Mouse (Mus musculus): ENCODE results near the gene Crybg2. TPM values are rescaled to one million over a fixed set of nuclear protein-coding genes. Genes with fewer than 3 reads are reported as not detected.

Gene Crybg2
- polyA plus RNA-seq, 1 experiment from 2014 or later = 1.2 TPM

GRCm38 (mm10) chr4:134096120-134096519 is 35.5 kb downstream of the Crybg2 start:
- no peak overlapping the region for H3K9ac ChIP-seq (ENCODE audit: low read depth, low read length)
- no peaks in the 10 kb centered on the region for H3K27me3 ChIP-seq (replicated peaks; ENCODE audit: control insufficient read depth, insufficient read depth, low read length)
- H3K4me1 ChIP-seq (replicated peaks; ENCODE audit: control insufficient read depth, insufficient read depth, low read length) = no peaks in the 10 kb centered on the region
- ATAC-seq (replicated peaks; ENCODE audit: low FRiP score) (no peak), DNase-seq (ENCODE audit: low spot score) (no peak)
- WGBS = 86% methylated on average over 3 of the region's 3 CpGs
- no peaks in the 10 kb centered on the region for H3K36me3 ChIP-seq (ENCODE audit: control insufficient read depth, insufficient read depth, low read length)
- no peak overlapping the region for H3K4me3 ChIP-seq (ENCODE audit: low read depth, low read length)
- no peaks in the 10 kb centered on the region for H3K9me3 ChIP-seq (ENCODE audit: control insufficient read depth, low read length)
- H3K4me2 ChIP-seq = no peak overlapping the region
- no peak overlapping the region for H3K27ac ChIP-seq (ENCODE audit: low read depth, low read length)

- no peaks in the 10 kb centered on the region for H3K27me3 ChIP-seq (replicated peaks; ENCODE audit: control insufficient read depth, insufficient read depth, low read length)
- H3K4me2 ChIP-seq = no peak overlapping the region
- no peak overlapping the region for H3K9ac ChIP-seq (ENCODE audit: low read depth, low read length)
- no peaks in the 10 kb centered on the region for H3K4me1 ChIP-seq (replicated peaks; ENCODE audit: control insufficient read depth, insufficient read depth, low read length)
- ATAC-seq (replicated peaks; ENCODE audit: low FRiP score) (no peak), DNase-seq (ENCODE audit: low spot score) (no peak)
- H3K9me3 ChIP-seq (ENCODE audit: control insufficient read depth, low read length) = no peaks in the 10 kb centered on the region
- H3K36me3 ChIP-seq (ENCODE audit: control insufficient read depth, insufficient read depth, low read length) = no peaks in the 10 kb centered on the region
- WGBS = 44% methylated on average over 5 of the region's 5 CpGs
- no peak overlapping the region for H3K4me3 ChIP-seq (ENCODE audit: low read depth, low read length)
- H3K27ac ChIP-seq (ENCODE audit: low read depth, low read length) = no peak overlapping the region
These were observed 36.5 kb downstream of the Crybg2 start for GRCm38 (mm10) chr4:134097015-134097608.

DNA sequence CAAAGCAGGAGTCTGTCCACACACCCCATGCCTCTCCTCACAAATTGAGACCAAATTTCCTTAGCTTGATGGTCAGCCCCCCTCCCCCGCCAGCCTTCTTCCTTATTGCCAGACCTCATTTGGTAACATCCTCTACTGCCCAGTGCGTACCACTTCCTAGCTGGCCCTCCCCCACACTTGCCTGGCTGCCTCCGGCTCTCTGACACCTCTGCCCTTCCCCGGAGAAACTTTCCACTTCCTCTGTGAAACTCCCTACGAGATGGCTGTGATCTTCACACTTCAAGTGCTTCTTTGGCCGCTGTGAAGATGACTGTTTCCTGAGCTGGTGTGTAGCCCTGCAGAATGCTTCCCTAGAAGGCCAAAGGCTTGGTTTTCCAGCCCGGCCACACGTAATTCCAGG is 38.0 kb downstream of the Crybg2 start:
- no peak overlapping the region for H3K9ac ChIP-seq (ENCODE audit: low read depth, low read length)
- H3K4me3 ChIP-seq (ENCODE audit: low read depth, low read length) = no peak overlapping the region
- H3K9me3 ChIP-seq (ENCODE audit: control insufficient read depth, low read length) = no peaks in the 10 kb centered on the region
- 41% methylated on average over 8 of the region's 8 CpGs for WGBS
- ATAC-seq (replicated peaks; ENCODE audit: low FRiP score) (no peak), DNase-seq (ENCODE audit: low spot score) (no peak)
- no peaks in the 10 kb centered on the region for H3K27me3 ChIP-seq (replicated peaks; ENCODE audit: control insufficient read depth, insufficient read depth, low read length)
- H3K27ac ChIP-seq (ENCODE audit: low read depth, low read length) = no peak overlapping the region
- no peak overlapping the region for H3K4me2 ChIP-seq
- no peaks in the 10 kb centered on the region for H3K36me3 ChIP-seq (ENCODE audit: control insufficient read depth, insufficient read depth, low read length)
- no peaks in the 10 kb centered on the region for H3K4me1 ChIP-seq (replicated peaks; ENCODE audit: control insufficient read depth, insufficient read depth, low read length)

- H3K9ac ChIP-seq (ENCODE audit: low read depth, low read length) = no peak overlapping the region
- WGBS = 85% methylated on average over 4 of the region's 4 CpGs
- H3K27me3 ChIP-seq (replicated peaks; ENCODE audit: control insufficient read depth, insufficient read depth, low read length) = no peaks in the 10 kb centered on the region
- ATAC-seq (replicated peaks; ENCODE audit: low FRiP score) = no peak
- H3K4me1 ChIP-seq (replicated peaks; ENCODE audit: control insufficient read depth, insufficient read depth, low read length) = no peaks in the 10 kb centered on the region
- DNase-seq (ENCODE audit: low spot score) = no peak
- H3K4me3 ChIP-seq (ENCODE audit: low read depth, low read length) = no peak overlapping the region
- no peaks in the 10 kb centered on the region for H3K9me3 ChIP-seq (ENCODE audit: control insufficient read depth, low read length)
- H3K27ac ChIP-seq (ENCODE audit: low read depth, low read length) = no peak overlapping the region
- no peaks in the 10 kb centered on the region for H3K36me3 ChIP-seq (ENCODE audit: control insufficient read depth, insufficient read depth, low read length)
- H3K4me2 ChIP-seq = no peak overlapping the region
These were observed 39.6 kb downstream of the Crybg2 start for GRCm38 (mm10) chr4:134100245-134100644.

DNA sequence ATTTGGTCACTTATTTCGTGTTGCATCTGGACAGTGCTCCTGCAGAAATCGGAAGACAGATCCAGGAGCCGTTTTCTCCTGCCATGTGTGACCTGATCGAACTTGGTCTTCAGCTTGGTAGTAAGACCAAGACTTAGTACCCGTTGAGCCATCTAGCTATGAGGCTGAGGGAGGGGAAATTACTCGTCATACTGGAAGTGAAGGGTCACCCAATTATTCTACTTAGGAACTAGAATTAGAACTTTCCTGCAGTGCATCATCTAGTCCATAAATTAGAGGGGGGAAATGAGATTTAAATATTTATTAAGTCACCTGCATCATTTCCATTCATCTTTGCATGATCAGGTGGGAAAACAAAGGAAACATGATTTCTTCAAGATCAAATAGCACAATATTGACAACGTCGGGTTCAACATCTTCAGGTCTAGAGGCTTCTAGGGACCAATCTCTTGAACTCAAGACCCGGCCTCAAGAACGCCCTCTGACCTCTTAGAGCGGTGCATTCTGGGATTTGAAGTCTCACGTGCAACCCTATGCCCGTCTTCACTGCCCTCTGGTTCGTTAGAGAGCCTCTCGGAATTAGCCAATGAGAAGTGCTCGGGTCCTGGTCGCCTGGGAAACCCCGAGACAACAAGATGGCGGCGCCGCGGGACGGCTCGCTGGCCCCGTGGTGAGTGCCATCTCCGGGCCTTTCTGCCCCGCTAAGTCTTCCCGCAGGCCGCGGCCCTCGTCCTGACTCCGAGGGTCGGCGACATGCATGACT is 41.5 kb downstream of the Crybg2 start, which contains the start of gene Ubxn11:
Ubxn11 (plus strand) TSS at position 592 of the 763 bp plus-strand sequence.
- ATAC-seq (replicated peaks; ENCODE audit: low FRiP score) (peak; percentile 92), DNase-seq (ENCODE audit: low spot score) (peak; percentile 86)
- H3K4me2 ChIP-seq = peak within 1 kb of the TSS; percentile 81
- WGBS = 16% methylated on average over 34 of the region's 34 CpGs
- peaks cover 13% of the 10 kb centered on the region for H3K4me1 ChIP-seq (replicated peaks; ENCODE audit: control insufficient read depth, insufficient read depth, low read length)
- peak within 1 kb of the TSS; percentile 67 for H3K9ac ChIP-seq (ENCODE audit: low read depth, low read length)
- H3K27ac ChIP-seq (ENCODE audit: low read depth, low read length) = 0 out of 2 replicates have a peak within 1 kb of the TSS, but pooled peaks have one; percentile 17
- H3K9me3 ChIP-seq (ENCODE audit: control insufficient read depth, low read length) = no peaks in the 10 kb centered on the region
- H3K4me3 ChIP-seq (ENCODE audit: low read depth, low read length) = peak within 1 kb of the TSS; percentile 68
- H3K27me3 ChIP-seq (replicated peaks; ENCODE audit: control insufficient read depth, insufficient read depth, low read length) = no peaks in the 10 kb centered on the region
- no peaks in the 10 kb centered on the region for H3K36me3 ChIP-seq (ENCODE audit: control insufficient read depth, insufficient read depth, low read length)

DNA sequence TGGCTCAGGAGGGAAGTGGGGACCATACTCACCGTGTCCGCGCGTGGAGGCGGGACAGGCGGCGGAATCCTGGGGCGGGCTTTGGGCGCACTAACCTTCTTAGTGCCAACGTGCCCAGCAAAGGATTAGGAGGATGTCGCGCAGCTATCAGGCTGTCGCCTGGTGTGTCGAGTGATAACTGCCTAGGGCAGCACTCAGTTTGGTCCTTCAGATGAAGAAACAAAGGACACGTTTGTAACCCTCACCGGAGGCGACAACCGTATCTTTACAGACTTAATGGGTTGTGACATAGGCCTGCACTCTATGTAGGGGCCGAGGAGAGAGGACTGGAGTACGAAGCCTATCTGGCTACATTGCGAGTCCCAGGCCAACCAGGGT is 42.1 kb downstream of the Crybg2 start:
- no peaks in the 10 kb centered on the region for H3K9me3 ChIP-seq (ENCODE audit: control insufficient read depth, low read length)
- H3K27me3 ChIP-seq (replicated peaks; ENCODE audit: control insufficient read depth, insufficient read depth, low read length) = no peaks in the 10 kb centered on the region
- ATAC-seq (replicated peaks; ENCODE audit: low FRiP score) (peak; percentile 68), DNase-seq (ENCODE audit: low spot score) (no peak)
- H3K36me3 ChIP-seq (ENCODE audit: control insufficient read depth, insufficient read depth, low read length) = no peaks in the 10 kb centered on the region
- H3K9ac ChIP-seq (ENCODE audit: low read depth, low read length) = peak overlapping the region; percentile 67
- WGBS = 3% methylated on average over 21 of the region's 21 CpGs
- H3K27ac ChIP-seq (ENCODE audit: low read depth, low read length) = 0 out of 2 replicates have a peak overlapping the region, but pooled peaks have one; percentile 17
- peaks cover 14% of the 10 kb centered on the region for H3K4me1 ChIP-seq (replicated peaks; ENCODE audit: control insufficient read depth, insufficient read depth, low read length)
- H3K4me2 ChIP-seq = peak overlapping the region; percentile 81
- peak overlapping the region; percentile 68 for H3K4me3 ChIP-seq (ENCODE audit: low read depth, low read length)

DNA sequence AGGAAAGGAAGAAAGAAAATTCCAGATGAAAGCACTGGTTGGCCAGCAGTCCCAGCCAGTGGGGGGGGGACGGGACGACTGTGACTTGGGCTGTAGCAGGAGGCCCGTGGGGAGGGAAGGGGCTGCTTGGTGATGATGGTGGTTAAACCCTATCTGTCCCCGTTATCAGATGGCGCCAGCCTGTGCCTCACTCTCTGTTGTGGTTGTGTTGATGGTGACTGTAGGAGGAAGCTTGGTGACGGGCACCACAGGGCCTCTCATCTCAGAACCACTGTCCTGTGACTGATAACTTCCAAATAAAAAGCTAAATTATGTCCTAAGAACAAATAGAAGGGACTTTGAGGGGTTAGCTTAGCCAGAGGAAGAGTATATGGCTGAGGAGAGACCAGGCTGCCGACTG is 45.5 kb downstream of the Crybg2 start:
- Histone ChIP-seq H3K9ac (ENCODE audit: low read depth, low read length) (no peak overlapping the region), H3K27me3 (replicated peaks; ENCODE audit: control insufficient read depth, insufficient read depth, low read length) (no peaks in the 10 kb centered on the region), H3K4me3 (ENCODE audit: low read depth, low read length) (no peak overlapping the region), H3K27ac (ENCODE audit: low read depth, low read length) (peak overlapping the region; percentile 59), H3K36me3 (ENCODE audit: control insufficient read depth, insufficient read depth, low read length) (no peaks in the 10 kb centered on the region), H3K9me3 (ENCODE audit: control insufficient read depth, low read length) (no peaks in the 10 kb centered on the region), H3K4me2 (peak overlapping the region; percentile 42), H3K4me1 (replicated peaks; ENCODE audit: control insufficient read depth, insufficient read depth, low read length) (peaks cover 26% of the 10 kb centered on the region)
- DNase-seq (ENCODE audit: low spot score) (no peak), ATAC-seq (replicated peaks; ENCODE audit: low FRiP score) (peak; percentile 64)
- 31% methylated on average over 7 of the region's 7 CpGs for WGBS

DNA sequence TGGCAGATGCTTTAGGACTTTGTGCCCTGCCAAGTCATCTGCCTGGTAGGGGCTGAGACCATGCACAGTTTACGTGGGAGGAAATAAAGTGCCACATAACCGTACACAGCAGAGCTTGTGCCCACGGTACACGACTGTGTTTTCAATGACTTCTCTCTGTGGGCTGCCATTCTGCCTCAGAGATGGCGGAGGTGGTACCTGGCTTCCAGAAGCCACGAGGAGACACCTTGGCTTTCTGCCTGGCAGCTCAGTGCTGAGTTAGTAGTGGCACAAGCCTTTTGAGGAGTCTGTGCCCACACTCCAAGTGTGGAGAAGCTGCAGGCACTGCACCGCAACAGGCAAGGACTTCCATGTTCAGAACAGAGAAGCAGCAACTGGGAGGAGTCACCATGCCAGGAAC is 47.1 kb downstream of the Crybg2 start:
- no peaks in the 10 kb centered on the region for H3K27me3 ChIP-seq (replicated peaks; ENCODE audit: control insufficient read depth, insufficient read depth, low read length)
- no peak overlapping the region for H3K9ac ChIP-seq (ENCODE audit: low read depth, low read length)
- no peak overlapping the region for H3K4me2 ChIP-seq
- no peaks in the 10 kb centered on the region for H3K36me3 ChIP-seq (ENCODE audit: control insufficient read depth, insufficient read depth, low read length)
- H3K4me3 ChIP-seq (ENCODE audit: low read depth, low read length) = no peak overlapping the region
- peaks cover 39% of the 10 kb centered on the region for H3K4me1 ChIP-seq (replicated peaks; ENCODE audit: control insufficient read depth, insufficient read depth, low read length)
- H3K27ac ChIP-seq (ENCODE audit: low read depth, low read length) = no peak overlapping the region
- no peaks in the 10 kb centered on the region for H3K9me3 ChIP-seq (ENCODE audit: control insufficient read depth, low read length)
- DNase-seq (ENCODE audit: low spot score) (no peak), ATAC-seq (replicated peaks; ENCODE audit: low FRiP score) (no peak)
- 84% methylated on average over 7 of the region's 7 CpGs for WGBS

- Histone ChIP-seq H3K4me1 (replicated peaks; ENCODE audit: control insufficient read depth, insufficient read depth, low read length) (peaks cover 42% of the 10 kb centered on the region), H3K27me3 (replicated peaks; ENCODE audit: control insufficient read depth, insufficient read depth, low read length) (no peaks in the 10 kb centered on the region), H3K27ac (ENCODE audit: low read depth, low read length) (no peak overlapping the region), H3K9ac (ENCODE audit: low read depth, low read length) (no peak overlapping the region), H3K9me3 (ENCODE audit: control insufficient read depth, low read length) (no peaks in the 10 kb centered on the region), H3K4me2 (no peak overlapping the region), H3K4me3 (ENCODE audit: low read depth, low read length) (no peak overlapping the region), H3K36me3 (ENCODE audit: control insufficient read depth, insufficient read depth, low read length) (no peaks in the 10 kb centered on the region)
- ATAC-seq (replicated peaks; ENCODE audit: low FRiP score) = no peak
- DNase-seq (ENCODE audit: low spot score) = no peak
- WGBS = 51% methylated on average over 5 of the region's 5 CpGs
These were observed 47.6 kb downstream of the Crybg2 start for GRCm38 (mm10) chr4:134108196-134108595.
